Mouse (Mus musculus) kidney, adult 2 months (tissue): ENCODE data around the gene Tbc1d9b.

Experiments
- CTCF ChIP-seq: fragments of 200-500 bp; conservative IDR thresholded peaks from 2 replicates; pipeline ENCODE4 v1.5.1; 2011; ENCODE audit warnings: low read depth, mild to moderate bottlenecking, control low read depth, low read length, moderate library complexity, mixed read lengths; ENCODE audit not compliant: insufficient read depth, insufficient read length
- POLR2A ChIP-seq: fragments of 200-500 bp; IDR thresholded peaks from one replicate; pipeline ENCODE4 v1.6.1; 2011; ENCODE audit warnings: low read depth, low read length, control low read depth

DNA sequence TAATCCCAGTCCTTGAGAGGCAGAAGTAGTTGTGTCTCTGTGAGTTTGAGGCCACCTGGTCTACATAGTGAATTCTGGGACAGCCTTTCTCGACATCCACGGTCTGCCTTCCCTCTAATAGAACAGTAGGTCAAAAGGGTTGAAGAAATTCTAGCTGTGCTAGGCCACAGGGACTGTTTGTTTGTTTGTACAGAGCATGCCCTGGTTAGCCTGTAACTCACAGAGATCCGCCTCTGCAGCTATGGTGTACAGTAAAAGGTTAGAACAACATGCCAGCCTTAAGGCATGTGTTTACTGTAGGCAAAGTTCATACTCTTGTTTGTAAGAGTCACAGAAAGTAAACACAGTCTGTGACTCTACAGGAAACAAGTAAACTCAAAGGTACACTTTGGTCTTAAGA, 53.6 kb downstream of the Tbc1d9b start:
- TF ChIP-seq CTCF (no peak), POLR2A (no peak)
